Mouse (Mus musculus) ES-CJ7 (cell line): ENCODE data around the gene Ell.

Source experiments
- DNase-seq: peaks from one replicate; pipeline ENCODE4 v3.0.0; 2011; ENCODE audit warnings: low read depth, low spot score

The Ell gene

GRCm38 (mm10) chr8:70535701-70536100 is 3.6 kb upstream of the Ell start:
- no peak for DNase-seq

GRCm38 (mm10) chr8:70538024-70538579 is 1.2 kb upstream of the Ell start:
- peak; percentile 76 for DNase-seq

GRCm38 (mm10) chr8:70538633-70539076 is 602 bp upstream of the Ell start:
- DNase-seq, result peak; percentile 100

DNA sequence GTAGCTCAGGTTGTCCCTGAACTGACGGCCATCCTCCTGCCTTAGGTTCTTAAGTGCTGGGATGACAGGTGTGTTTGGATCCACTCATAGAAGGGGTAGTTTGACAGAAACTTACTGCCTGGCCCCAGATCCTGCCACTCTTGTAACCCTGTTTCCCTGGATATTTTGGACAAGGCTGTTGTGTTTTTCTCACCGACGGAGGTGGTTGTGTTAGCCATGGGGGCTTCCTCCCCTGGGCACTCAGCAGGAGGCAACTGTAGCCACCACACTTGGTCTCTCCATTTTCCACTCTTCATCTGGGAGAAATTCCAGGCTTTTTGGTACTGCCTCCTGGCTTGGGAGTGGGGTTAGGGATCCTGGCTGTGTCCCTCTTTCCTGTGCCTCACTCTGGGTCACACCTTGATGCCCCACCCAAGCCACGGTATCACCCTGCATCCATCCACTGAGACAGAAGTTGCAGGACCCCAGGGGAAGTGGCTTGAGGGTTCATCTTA is 803 bp downstream of the Ell start:
- DNase-seq, result no peak

DNA sequence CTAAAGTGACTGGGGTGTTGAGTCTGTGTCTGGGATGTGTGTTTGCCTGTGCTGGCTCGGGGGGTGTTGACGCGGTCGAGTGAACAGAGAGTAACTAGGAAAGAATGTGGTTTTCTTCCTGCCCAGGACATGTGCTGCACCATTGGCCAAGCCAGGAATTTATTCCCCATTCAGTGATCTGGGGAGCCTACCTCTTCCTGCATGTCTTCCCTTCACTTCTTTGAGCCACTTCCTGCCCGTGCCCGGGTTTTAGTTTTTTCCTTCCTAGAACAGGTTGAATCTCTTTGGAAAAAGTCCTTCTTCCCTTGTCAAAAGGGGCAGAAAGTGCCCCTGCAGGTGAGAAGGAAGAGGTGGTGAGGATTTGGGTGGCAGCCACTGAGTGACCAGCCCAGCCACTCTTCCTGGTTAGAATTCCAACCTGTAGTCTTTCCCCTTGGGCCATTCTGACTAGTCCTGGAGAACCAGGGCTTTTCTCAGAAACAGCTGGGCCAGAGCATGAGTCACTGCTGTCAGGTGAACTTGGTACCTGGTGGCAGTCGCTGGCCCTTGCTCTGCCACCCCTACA is 1.3 kb downstream of the Ell start:
- no peak for DNase-seq

DNA sequence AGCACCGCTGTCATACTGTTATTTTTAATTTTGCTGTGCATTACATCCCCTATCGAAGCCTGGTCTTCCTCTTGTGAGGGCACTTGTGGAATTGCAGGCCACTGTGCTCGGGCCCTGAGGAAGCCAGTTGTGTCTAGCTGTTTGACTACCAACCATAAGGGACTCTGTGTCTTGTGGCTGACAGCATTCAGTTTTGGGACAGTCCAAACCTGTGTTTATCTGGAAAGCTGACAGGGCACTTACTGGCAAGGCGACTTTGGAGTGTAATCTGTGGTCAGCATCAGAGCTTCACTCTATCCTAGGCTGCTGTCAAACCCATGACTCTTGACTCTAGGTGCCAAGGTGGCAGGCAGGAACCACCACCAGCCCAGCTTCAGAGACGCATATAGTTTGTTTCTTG is 1.8 kb downstream of the Ell start:
- no peak for DNase-seq

GRCm38 (mm10) chr8:70544200-70544687 is 5.0 kb downstream of the Ell start:
- no peak for DNase-seq

- DNase-seq, result no peak
These were observed 7.2 kb downstream of the Ell start for GRCm38 (mm10) chr8:70546412-70546811.

GRCm38 (mm10) chr8:70547762-70548161 is 8.5 kb downstream of the Ell start:
- no peak for DNase-seq

GRCm38 (mm10) chr8:70549412-70550184 is 10.3 kb downstream of the Ell start:
- no peak for DNase-seq

DNA sequence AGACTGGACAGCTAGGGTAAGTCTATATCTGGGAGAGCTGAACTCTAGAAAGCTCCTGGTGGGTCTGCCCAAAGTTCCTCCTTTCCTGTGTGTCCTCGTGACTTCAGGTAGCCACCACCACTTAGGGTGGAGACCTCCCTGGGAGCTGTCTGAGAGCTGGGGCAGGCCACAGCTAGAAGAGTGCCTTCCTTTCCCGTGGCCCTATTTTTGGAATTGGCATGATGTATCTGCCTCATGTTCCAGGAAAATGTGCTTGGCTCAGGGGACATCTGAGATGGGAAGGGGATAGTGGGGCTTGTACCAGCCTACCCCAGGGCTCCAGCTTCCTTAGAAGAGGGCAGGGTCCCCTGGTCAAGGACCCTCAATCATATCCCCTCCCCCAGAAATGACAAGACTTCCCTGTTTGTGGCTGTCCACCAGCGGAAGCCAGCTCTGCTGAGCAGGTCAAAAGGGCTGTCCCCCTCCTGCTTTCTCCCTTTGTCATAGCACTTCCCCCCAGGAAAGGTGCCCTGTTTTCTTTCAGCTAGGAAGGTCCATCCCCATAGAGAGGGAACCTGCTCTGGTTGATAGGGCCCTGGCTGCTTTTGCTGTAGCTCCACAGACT is 12.4 kb downstream of the Ell start:
- no peak for DNase-seq

GRCm38 (mm10) chr8:70552836-70553235 is 13.6 kb downstream of the Ell start:
- DNase-seq, result no peak

- DNase-seq, result no peak
These were observed 14.5 kb downstream of the Ell start for GRCm38 (mm10) chr8:70553740-70554139.

DNA sequence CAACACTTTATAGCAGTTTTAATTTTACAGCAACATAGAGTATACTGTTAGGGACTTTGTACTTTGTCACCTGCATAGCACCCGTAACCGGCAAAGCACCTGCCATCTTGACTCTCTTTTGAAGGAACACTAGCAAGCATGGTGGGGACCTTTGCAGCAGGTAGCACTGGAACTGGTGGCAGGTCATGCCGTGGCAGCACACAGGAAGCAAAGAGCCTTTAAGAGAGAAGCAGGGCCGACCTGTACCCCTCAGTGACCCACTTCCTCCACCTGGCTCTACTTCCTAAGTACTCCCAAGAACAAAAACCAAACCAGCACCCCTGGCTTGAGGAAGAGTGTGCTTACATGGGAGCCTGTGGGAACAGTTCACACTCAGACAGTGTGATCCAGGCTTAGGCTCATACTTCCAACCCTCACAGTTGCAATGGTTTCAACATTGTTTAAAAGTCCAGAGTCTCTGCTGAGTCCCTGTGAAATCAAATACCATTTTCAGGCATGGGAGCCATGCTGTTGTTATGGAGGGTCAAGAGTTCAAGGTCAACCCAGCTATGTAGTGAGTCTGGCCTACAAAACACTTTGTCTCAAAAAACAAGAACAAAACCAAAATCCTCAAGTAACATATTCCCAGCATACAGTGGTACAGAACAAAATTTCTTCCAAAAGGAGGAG is 16.0 kb downstream of the Ell start:
- peak; percentile 51 for DNase-seq

GRCm38 (mm10) chr8:70558334-70558733 is 19.1 kb downstream of the Ell start:
- DNase-seq, result peak; percentile 38

DNA sequence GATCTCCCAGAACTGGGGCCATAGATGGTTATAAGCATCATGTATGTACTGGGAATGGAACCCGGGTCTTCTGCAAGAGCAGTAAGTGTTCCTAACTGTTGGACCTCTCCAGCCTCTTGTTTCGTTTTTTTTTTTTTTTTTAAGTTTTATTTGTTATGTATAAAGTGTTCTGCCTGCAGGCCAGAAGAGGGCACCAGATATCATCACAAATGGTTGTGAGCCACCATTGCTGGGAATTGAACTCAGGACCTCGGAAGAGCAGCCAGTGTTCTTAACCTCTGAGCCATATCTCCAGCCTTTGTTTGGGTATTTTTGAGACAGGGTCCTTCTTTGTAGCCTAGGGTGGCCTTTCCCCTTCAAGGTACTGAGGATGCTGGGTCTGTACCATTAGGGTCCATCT is 19.7 kb downstream of the Ell start:
- peak; percentile 58 for DNase-seq

DNA sequence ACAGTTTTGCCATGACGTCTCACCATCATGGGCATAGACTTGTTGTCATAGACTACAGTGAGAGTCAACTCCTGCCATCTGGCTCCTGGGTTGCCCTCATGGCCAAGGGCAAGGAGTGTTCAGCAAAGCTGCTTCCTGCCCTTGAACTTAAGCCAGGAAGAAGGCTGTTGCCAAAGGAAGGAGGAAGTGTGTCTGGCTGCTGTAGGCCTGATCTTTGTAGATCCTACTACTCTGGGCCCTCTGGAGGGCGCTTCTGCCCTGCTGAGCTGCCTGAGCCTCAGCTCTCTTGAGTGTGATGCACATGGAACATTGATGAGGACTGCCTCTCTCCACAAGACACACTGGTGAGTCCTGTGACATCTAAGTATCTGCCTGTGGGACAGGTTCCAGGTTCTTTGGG is 20.8 kb downstream of the Ell start:
- DNase-seq, result peak; percentile 57

DNA sequence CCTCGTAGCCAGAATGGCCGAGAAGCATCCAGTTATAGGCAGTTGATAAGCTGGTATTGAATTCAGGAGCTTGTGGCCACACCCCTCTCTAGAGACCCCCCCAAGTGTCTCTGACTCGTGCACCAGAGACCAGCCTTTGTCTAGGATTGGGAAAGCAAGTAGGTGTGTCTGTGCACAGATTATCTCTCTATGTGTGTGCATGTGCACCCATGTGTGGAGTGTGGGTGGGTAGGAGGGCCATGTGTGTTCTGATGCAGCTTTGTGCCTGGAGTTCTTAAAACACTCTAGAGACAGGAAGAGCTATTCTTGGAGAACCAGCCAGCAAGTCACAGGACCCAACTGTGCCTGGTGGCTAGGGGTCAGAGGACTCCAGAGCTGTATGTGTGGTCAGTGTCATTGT is 21.3 kb downstream of the Ell start:
- no peak for DNase-seq

GRCm38 (mm10) chr8:70561357-70561756 is 22.1 kb downstream of the Ell start:
- no peak for DNase-seq

DNA sequence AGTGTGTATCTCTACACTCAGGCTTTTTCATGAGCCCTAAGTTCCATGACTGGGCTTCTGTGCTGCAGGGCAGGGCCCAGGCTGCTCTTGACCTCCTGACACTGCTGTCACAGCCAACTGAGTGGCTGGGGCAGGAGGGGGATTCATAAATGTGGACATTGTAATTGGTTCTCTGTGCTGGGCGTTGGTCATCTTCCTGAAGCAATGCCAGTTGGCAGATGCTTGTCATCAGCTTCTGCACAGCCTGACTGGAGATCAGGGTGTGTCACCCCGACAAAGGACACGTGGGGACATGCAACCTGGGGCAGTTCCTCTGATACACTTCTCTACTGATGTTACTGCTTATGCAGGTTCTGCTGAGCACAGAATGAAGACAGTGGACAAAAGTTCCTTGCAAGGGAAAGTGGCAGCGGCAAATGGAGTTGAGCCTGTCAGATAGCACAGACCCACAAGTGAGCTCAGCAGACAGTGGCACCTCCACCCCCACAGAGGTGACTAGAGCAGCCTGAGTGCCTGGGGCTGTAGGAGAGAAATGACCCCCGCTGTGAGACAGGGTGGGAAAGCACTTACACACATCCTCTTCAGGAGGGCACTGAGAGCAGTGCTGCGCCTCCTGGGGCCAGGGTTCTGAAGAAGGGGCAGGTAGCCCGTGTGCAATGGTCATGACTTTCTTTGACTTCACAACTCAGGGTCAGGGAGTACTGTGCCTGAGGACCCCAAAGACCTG is 22.7 kb downstream of the Ell start:
- DNase-seq, result peak; percentile 63

DNA sequence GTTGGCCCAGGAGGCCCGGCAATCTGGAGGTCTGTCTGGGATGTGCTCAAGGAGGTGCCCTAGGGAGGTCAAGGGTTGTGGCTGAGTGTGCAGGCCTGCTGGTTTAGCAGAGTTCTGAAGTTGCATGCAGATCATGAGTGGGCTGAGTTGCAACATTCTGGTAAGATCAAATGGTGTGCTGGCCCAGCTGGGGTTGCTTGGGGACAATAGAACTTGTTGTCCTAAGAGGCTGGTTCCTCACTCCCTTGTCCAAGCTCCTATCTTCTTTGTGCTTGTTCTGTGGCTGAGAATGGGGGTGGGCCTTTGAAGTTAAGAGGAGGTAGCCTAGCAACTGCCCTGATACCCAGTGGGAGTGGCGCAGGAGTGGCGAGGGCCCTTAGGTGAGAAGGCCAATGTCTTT is 23.5 kb downstream of the Ell start:
- DNase-seq, result no peak
